Mouse (Mus musculus): ENCODE results near the gene Rptor.

The Rptor gene

DNA sequence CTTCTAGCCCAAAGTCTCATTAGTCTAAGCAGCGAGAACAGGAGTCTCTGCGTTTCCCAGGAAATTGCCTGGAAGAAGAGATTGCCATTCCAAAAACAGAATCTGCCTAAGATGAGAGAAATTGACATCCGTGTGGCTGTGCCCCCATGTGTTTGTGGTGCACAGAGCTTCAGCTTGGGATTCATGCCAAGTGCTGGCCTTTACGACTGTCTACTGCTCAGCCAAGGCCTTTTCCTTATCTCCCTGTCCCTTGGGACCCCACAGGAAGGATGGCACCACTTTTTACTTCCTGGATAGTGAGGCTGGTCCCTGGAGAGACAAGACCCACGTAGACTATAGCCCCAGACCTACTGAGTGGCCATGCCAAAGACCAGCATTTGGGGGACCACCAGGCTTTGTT, 206.6 kb downstream of the Rptor start:
- no peak for DNase-seq (ENCODE audit: extremely low spot score)

DNA sequence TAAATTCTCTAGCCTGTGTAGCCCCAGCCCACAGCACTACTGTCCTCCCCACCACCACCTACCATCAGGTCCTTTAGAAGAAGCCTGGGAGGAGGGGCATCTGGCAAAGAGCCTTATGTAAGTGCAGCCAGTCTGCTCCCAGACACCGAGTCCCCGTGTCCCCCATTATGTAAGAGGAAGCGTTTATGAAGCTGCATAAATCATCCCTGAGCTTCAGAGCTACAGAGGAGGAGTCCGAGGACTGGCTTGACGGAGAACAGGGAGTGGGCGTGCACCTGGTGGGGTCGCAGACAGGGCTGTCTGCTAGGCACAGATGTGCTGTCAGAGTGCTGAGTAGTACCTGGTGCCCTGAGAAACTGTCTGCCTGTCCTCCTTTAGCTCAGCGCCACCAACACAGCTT, 208.3 kb downstream of the Rptor start:
- DNase-seq (ENCODE audit: extremely low spot score), result no peak

DNA sequence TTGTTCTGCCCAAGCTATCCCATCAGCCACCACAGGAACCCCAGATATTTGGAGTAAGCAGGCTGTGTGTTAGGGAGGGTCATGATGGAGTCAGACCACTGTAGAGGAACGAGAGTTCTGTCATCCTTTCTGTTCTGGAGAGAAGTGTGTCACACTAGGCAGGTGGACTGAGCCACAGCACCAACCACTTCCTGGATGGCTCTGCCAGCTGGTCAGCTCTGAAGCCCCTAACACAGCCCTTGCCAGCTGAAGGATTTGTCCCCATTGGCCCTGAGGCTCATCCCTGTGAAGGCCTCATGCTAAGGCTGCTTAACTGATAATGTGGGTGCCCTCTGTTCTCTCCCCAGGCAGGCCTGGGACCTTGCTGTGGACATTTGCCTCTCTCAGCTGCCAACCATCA, 208.9 kb downstream of the Rptor start:
- DNase-seq (ENCODE audit: extremely low spot score), result no peak

DNA sequence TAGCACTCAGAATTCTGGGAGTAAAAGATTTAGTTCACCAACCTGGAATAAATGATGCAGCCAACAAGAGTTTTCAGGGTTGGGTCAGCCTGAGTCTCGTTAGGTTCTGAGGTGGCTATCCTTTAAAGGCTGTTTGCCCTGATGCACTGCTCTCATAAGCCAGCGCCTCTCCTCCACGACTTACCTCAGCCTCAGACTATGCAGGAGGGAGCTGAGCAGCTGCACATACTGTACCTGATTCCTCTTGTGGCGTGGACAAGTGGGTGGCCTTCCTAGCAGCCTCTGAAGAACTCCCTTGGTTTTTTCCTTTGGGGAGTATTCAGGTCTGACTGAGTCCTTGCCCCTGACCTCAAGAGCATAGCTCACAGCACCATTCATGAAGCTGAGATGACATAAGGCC, 209.4 kb downstream of the Rptor start:
- DNase-seq (ENCODE audit: extremely low spot score), result no peak

DNA sequence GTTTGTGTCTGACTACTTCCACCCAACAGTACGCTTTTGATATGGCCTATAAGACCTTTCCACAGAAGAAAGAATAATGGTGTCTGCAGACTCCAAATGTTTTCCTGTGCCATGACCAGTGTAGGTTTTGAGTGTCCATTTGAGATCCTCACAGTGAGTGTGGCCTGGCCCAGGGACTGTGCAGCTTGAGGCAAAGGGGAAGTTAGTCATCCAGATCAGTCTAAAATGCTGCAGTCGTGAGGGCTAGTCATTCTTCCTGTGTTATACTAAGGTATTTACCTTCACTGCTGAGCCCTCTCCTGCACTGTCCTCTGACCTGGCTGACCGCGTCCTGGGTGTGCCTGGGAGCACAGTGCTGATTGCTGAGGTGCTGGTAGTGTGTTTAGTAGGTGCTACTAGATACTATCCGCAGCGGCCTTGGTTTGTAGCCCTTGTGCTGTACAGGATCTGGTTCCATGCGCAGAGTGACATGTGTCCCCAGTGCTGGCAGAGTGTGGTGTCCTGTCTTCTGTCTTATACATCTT, 211.4 kb downstream of the Rptor start:
- no peak for DNase-seq (ENCODE audit: extremely low spot score)

DNA sequence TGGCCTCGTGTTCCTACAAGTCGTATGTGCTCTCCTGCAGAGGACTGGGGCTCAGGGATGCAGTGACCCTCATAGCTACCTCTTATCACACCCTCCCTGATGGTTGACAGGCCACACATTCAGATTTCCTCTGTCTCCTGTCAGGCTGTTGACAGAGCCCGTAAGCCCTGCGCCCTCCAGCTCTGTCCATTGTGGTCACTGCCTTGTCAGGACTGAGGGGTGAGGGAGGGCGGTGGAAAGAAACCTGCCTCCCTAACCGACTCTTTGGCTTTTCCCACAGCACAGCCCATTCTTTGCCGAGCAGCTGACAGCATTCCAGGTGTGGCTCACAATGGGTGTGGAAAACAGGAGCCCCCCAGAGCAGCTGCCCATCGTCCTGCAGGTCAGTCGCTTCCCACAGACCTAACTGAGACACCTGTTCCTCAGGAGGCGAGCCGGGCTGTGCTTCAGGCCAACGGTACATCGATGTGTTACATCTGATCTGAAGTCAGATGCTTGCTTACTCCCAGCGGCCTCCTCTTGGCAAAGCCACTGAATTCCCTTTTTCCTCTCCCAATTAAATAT, 214.2 kb downstream of the Rptor start:
- DNase-seq (ENCODE audit: extremely low spot score), result no peak

DNA sequence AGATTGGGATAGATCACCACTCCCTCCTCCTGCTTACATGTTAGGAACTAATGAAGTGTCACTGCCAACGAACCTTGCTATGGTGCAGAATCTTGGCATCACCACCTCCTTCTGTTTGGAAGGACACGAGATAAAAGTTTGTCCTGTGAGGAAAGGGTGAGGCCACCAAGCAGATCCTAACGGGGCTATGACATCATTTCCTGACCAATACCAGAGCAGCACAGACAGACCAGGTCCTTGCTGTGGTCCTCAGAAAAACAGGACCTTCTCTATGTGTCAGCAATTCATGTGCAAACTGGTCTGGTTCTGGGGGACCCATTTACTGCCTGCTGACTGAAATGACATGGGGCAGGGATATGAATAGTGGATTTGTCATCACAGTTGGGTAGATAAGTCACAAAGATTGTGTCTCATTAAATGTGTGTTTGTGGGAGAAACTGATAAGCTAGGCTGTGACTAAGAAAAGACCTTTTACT, 214.7 kb downstream of the Rptor start:
- no peak for DNase-seq (ENCODE audit: extremely low spot score)

DNA sequence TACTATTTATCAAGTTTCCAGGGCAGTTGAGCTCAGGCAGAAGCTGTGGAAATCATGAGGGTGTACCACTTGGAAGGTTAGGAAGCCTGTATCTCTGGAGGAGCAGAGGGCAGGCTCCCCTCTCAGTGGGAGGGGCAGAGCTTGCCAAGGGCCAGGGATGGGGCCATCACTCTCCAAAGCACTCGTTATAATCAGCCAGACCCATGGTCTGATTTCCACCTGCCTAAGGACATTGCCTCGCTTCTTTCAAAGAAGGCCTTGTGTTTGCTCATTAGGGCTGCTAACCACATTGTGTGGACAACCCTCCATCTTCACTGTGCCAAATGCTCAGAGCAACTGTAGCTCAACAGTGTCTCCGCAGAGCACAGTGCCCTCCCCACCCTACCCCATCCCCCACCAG, 215.2 kb downstream of the Rptor start:
- DNase-seq (ENCODE audit: extremely low spot score), result no peak

DNA sequence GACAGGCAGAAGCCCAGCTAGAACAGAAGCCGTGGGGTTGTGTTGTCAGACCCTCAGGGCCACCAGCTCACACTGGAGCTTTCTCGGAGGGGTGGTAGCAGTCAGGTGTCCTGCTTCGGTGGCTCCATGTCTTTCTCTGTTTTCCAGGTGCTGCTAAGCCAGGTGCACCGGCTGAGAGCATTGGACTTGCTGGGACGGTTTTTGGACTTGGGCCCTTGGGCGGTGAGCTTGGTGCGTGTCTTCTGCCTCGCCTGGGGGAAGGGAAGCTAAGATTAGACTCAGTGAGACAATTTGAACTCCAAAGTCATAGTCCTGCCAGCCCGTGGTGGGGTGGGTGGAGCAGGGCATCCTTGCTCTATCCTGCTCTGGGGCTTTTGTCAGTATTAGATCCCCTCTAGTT, 218.8 kb downstream of the Rptor start:
- DNase-seq (ENCODE audit: extremely low spot score), result no peak

DNA sequence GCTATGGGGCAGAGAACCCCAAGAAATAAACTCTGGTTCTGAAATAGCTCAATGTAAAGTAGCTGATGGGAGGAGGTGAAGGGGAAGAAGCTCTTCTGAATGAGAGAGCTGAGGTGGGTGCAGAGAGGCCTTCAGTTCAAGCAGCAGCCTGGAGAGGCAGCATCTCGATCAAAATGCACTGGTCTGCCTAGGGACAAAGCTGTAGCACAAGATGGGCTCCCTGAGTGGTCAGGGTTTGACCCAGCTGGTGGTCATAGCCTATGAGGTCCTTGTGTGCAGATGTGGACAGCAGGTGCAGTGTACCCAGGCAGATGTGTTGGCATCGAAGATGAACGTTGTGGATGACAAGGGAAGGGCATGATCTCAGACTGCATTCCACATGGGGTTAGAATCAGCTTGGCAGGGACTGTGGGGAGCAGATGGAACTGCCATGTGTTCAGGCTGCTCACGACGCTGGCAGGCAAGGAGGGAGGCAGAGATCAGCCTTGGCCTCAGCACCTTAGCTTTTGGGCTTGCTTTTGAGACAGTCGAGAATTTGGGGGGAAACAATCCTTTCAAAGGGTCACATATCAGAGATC, 221.5 kb downstream of the Rptor start:
- DNase-seq (ENCODE audit: extremely low spot score), result no peak

DNA sequence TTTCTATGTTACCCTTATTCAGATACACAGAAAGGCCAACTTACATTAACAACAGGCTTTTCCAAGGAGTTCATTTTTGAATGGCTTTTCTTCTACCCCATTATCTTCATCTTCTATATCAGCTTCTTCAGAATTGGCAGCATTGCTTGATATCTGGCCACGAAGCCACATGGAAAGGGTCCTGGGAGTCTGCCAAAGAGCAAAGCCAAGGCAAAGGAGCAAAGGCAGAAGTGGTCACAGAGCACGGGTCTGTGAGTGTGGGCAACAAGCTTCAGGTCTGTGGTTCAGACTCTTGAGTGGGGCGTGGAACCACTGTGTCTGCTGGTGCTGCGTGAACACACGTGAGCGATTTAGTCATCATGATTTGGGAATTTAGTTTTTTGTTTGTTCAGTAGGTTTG, 223.1 kb downstream of the Rptor start:
- DNase-seq (ENCODE audit: extremely low spot score), result no peak

DNA sequence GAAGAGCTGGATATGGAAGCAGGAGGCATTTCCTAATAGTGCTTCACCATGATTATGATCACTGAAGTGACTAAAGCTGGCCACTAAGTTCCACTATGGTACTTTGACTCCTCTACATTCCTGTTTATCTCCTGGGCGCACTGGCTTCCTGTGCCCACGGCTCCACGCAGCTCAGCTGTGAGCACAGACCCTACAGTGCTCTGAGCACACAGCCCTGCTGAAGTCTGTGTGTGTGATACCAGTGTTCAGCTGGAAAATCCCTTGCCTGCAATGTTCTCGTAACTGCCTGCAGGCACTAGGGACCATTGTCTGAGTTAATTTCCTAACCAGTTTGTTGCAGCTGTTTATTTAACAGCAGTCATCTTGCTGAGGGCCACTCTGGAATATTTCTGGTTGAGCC, 223.5 kb downstream of the Rptor start:
- DNase-seq (ENCODE audit: extremely low spot score), result no peak

DNA sequence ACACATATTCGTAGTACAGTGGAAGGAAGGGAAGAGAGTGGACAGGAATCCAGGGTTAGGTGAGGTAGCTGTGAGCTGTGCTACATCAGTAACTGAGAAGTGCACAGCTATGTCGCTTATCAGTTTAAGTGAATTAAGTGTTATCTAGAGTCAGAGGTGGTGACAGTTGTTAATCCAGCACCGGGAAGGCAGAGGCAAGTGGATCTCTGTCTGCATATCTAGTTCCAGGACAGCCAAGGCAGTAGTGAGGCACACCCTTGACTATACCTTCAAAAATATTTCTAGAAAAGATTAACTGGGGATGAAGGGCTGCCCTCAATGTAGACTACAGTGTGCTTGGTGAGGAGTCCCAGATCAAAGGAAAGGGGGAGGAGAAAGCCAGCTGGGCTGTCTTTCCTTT, 226.4 kb downstream of the Rptor start:
- no peak for DNase-seq (ENCODE audit: extremely low spot score)

DNA sequence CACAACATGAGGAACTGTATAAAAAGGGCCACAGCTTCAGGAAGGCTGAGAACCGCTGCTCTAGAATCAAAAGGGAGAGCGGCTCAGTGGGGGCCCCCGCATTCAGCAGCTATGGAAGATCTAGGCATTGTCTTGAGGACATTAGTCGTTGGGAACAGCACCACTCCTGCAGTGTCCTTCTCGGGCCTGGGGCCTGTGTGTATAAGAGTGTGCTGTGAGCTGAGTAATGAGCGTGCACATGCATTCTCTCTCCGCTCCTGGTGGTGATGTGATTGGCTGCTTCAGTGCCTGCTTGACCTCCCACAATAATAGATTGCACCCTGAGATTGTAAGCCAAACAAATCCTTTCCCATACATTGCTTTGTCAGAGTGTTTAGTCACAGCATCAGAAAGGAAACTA, 229.0 kb downstream of the Rptor start:
- DNase-seq (ENCODE audit: extremely low spot score), result no peak

DNA sequence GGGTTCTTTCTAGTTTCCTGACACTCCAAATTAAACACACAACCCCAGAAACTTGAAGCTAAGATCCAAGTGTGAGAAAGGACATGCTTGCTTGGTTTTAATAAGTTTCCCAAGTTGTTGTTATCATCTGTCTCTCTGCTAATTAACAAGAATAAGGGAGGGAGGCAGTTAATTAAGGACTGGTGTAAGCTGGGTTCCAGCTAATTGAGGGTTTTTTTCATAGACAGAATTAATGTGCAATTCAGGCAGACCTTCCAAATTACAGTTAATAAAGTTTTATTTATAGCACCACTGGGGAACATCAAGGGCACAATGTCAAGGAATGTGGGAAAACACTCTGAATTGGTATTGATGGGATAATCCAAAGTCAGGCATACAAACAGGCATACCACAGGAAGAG, 230.6 kb downstream of the Rptor start:
- no peak for DNase-seq (ENCODE audit: extremely low spot score)

DNA sequence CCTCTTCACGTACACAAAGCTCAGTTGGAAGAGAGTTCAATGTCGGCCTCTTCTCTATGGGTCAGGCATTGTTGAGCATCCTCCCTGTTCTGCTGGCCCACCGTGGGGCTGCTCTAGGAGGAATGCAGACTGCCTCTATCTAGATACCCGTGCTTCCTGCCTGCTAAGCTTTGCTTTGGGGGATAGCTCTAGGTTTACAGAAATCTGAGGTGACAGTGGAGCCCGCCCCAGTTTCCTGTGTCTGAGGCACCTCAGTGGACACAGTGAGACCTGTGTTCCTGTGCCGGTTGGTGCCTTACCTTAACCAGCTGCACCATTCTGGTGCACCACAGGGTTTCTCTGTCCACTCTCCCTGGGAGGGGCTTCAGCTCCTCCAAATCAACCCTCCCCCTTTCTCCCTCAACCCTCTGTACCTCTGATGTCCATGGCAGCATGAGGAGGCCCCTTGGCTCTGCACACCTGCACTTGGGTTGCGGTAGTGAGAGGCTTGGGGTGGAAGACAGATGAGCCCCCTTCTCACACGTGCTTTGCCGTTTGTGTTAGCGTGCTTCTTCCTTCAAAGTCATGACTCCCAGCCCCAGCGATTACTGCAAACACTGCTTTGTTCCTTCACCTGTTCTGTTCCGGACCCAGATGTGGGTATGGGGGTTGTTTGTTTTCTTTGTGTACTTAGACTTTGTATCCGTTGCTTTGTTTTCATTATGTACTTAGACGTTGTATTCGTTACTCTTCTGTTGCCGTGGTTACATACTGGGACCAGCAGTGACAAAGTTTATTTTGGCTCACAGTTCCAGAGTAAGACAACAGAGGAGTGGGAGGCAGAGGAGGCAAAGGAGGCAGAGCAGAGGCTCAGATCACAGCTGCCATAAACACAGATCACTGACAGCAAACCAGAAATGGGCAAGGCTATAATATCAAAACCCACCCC, 231.4 kb downstream of the Rptor start:
- no peak for DNase-seq (ENCODE audit: extremely low spot score)

DNA sequence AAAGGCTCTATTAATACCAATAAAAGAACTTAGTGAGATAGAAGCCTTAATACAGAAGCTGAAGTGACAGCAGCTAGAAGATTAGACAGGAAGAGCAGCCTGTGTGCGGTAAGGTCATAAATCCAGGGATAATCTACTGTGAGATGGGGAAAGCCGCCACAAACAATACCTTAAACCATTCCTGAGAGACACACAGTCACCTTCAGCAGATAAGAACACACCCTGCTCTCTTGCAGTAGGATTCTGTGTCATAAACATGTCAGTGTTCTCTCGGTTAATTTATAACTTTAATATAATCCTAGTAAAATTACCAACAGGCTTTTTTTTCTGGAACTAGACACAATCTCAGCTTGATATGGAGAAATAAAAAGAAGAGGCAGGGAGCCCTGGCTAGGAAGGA, 233.6 kb downstream of the Rptor start:
- no peak for DNase-seq (ENCODE audit: extremely low spot score)

DNA sequence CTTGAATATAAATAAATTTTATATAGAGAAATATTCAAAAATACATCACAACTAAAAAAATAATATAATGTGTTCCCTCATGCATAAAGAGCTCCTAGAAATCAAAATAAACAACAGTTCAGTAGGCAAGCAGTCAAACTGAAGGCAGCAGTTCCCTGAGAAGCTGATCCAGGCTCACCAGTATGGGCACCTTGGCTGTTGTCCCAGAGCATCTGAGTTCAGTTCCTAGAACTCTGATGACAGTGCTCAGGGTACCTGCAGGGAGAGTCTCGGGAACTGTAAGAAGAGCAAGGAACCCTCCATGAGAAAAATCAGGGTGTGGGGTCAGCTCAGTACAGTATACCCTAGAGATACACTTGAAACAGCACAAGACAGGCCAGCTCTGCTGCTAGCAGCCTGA, 235.1 kb downstream of the Rptor start:
- DNase-seq (ENCODE audit: extremely low spot score), result no peak

DNA sequence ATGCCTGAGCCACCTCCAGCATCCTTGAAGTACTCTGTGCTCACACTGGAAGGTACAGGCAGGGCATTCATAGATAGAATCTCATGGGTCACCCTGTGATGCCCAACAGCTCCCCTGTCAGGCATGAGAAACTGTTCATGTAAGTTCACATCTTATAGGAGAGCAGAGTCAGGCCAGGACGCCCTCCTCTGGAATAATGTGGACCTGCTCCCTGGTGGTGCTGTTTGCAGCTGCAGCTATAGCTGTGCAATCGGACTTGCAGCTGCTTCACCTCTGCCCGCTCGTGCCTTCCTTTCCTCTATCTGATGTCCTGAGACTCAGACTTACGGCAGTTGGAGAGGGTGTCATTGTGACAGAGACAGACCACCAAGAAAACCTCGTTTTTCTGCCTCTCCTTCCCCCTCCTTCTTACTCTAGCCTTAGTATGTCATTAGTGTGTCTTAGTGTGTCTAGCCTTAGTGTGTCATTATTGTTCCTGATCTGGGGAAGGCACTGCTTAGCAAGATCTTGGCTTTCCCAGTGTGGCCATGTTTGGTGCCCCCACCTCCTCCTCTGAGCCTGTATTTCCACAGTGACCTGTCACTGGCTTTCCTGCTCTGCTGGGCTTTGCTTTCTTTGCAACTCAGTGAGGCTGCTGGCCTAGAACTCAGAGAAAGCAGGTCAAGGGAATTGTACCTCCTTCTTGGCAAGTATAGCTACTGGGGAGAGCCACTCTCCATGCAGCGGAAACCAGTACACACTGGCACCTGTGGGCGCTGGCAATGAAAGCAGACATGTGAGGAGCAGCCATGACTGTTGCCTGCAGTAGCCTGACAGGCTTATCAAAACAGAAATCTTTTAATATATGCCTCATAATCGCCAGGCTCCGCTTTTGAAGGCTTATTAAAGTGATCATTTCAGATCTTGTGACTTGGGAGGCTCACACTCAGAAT, 237.0 kb downstream of the Rptor start:
- no peak for DNase-seq (ENCODE audit: extremely low spot score)

DNA sequence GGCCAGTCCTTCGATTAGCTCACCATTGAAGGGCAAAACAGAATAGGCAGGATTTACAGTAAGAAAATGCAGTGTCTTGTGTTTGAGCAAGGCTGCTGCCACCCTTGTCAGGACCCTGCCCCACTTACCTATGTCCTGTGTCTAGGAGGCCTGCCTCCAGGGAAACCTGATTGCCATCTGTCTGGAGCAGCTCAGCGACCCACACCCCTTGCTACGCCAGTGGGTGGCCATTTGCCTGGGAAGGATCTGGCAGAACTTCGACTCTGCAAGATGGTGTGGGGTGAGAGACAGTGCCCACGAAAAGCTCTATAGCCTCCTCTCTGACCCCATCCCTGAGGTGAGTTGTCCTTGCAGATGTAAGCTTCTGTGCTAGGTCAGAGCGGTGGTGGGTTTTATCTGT, 243.9 kb downstream of the Rptor start:
- DNase-seq (ENCODE audit: extremely low spot score), result no peak

DNA sequence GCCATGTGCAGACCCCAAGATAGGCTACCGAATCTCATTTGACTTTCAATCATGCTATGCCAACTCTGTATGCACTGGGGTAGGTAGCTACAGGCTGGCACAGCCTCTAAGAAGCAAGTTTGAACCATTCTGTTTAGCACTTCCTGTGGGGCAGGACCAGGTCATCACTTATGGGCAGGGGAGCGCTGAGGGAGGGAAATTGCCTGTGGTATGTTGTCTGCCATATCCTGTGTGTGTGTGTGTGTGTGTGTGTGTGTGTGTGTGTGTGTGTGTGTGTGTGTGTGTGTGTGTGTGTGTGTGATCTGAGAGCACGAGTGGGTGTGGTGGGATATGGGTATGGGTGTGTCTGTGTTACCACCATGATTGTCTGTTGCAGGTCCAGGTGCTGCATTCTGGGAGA, 244.4 kb downstream of the Rptor start:
- no peak for DNase-seq (ENCODE audit: extremely low spot score)

DNA sequence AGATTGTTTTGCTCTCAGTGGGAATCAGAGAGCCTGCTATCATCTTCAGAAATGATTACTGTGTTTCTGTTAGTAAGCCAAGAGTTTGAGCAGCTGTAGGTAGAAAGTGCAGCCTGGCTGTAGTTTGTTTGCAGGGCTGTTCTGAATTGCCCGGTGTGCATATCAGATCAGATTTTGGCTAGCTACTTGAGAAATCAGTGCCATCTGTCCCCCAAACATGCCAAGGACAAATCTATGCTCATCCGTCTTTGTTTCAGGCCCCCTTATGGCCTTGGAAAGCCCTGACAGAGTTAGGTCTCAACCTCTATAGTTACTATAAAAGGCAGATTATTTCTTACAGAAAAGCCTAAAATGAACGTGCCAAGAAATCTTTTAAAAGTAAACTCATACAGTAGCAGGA, 244.9 kb downstream of the Rptor start:
- no peak for DNase-seq (ENCODE audit: extremely low spot score)

All from embryo, embryonic 9.5 days (tissue).